20 mouse cellular contexts compared by ENCODE assay signal in the genomic region with DNA sequence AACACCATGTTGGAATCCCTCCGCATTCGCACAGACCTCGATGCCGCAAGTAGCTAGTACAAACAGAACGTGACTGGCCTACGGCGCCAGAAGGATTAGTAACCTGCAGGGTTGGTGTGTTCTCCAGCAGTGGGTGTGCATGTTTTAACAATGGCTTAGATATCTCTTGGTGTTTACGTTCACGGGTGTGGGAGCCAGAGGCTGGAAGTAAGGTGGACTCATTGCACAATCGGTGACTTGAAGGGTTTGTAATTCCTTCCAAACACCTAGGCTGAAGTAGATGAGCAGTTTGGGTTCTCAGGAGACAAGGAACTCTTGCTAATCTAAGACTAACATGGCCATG. TPM values are rescaled to one million over a fixed set of nuclear protein-coding genes. Genes with fewer than 3 reads are reported as not detected.
DNase-seq lines count a peak whose midpoint lies in the region; ATAC-seq and TF ChIP-seq lines count a peak whose summit lies in the region.
"Had no signal": no experiment of that assay in that cellular context is flagged by ENCODE, and none has a peak within 500 bp of the region (broad histone marks: within the 10 kb centered on the region; RNA-seq: fewer than 3 reads in every experiment).

No protein-coding gene starts in this region.

- H3K9ac ChIP-seq in hindbrain, embryonic 16.5 days (ENCODE audit: low read depth, low read length) = no peak overlapping the region
- H3K9ac ChIP-seq in hindbrain, embryonic 11.5 days (ENCODE audit: low read depth, low read length) = no peak overlapping the region
- no peak overlapping the region; the same call in 1 of the 2 replicates for H3K9ac ChIP-seq in midbrain, embryonic 11.5 days (ENCODE audit: low read length)
- H3K9ac ChIP-seq in midbrain, embryonic 14.5 days (replicated peaks; ENCODE audit: low read length) = no peak overlapping the region
- no peak overlapping the region for H3K9ac ChIP-seq in stomach, embryonic 14.5 days (replicated peaks; ENCODE audit: low read depth, low read length)
- H3K9ac ChIP-seq: embryonic facial prominence, embryonic 15.5 days; forebrain, embryonic 15.5 days; heart, embryonic 15.5 days; liver, embryonic 15.5 days had no signal

- no peaks in the 10 kb centered on the region for H3K9me3 ChIP-seq in hindbrain, embryonic 16.5 days (ENCODE audit: control insufficient read depth, low read length)
- H3K9me3 ChIP-seq in hindbrain, embryonic 11.5 days (ENCODE audit: control insufficient read depth, low read length) = no peaks in the 10 kb centered on the region
- H3K9me3 ChIP-seq in midbrain, embryonic 11.5 days (ENCODE audit: control insufficient read depth, low read length) = no peaks in the 10 kb centered on the region
- no peaks in the 10 kb centered on the region for H3K9me3 ChIP-seq in midbrain, embryonic 14.5 days (ENCODE audit: control insufficient read depth, low read length)
- H3K9me3 ChIP-seq in stomach, embryonic 14.5 days (ENCODE audit: control insufficient read depth, low read depth, low read length) = no peaks in the 10 kb centered on the region
- H3K9me3 ChIP-seq: embryonic facial prominence, embryonic 15.5 days; forebrain, embryonic 15.5 days; heart, embryonic 15.5 days; hindbrain, embryonic 10.5 days; liver, embryonic 15.5 days; megakaryocyte, embryonic 14.5 days had no signal

- TF ChIP-seq CTCF in layer of hippocampus, adult 2 months (conservative IDR thresholded peaks at IDR 0.05) = no peak

- H3K27ac ChIP-seq in hindbrain, embryonic 16.5 days (ENCODE audit: low read depth, low read length) = no peak overlapping the region
- H3K27ac ChIP-seq in hindbrain, embryonic 11.5 days (ENCODE audit: low read depth, low read length) = no peak overlapping the region
- no peak overlapping the region for H3K27ac ChIP-seq in midbrain, embryonic 11.5 days (ENCODE audit: low read depth, low read length)
- no peak overlapping the region for H3K27ac ChIP-seq in midbrain, embryonic 14.5 days (replicated peaks; ENCODE audit: low read depth, low read length)
- no peak overlapping the region for H3K27ac ChIP-seq in stomach, embryonic 14.5 days (ENCODE audit: low read length)
- no peak overlapping the region for H3K27ac ChIP-seq in layer of hippocampus, adult 2 months
- H3K27ac ChIP-seq: embryonic facial prominence, embryonic 15.5 days; forebrain, embryonic 15.5 days; heart, adult 2 months; heart, embryonic 15.5 days; hindbrain, embryonic 10.5 days; liver, embryonic 15.5 days had no signal

- 90% methylated on average over 10 of the region's 10 CpGs for WGBS in hindbrain, embryonic 16.5 days
- WGBS in hindbrain, embryonic 11.5 days = 89% methylated on average over 10 of the region's 10 CpGs
- WGBS in midbrain, embryonic 11.5 days = 78% methylated on average over 10 of the region's 10 CpGs
- WGBS in midbrain, embryonic 14.5 days = 84% methylated on average over 10 of the region's 10 CpGs
- WGBS in stomach, embryonic 14.5 days = 66% methylated on average over 10 of the region's 10 CpGs

- no peak overlapping the region for H3K4me3 ChIP-seq in hindbrain, embryonic 16.5 days (ENCODE audit: low read length)
- H3K4me3 ChIP-seq in hindbrain, embryonic 11.5 days (ENCODE audit: low read depth, low read length) = no peak overlapping the region
- H3K4me3 ChIP-seq in midbrain, embryonic 11.5 days (ENCODE audit: low read depth, low read length) = no peak overlapping the region
- H3K4me3 ChIP-seq in midbrain, embryonic 14.5 days (replicated peaks; ENCODE audit: low read depth, low read length) = no peak overlapping the region
- H3K4me3 ChIP-seq in stomach, embryonic 14.5 days (ENCODE audit: low read depth, low read length) = no peak overlapping the region
- H3K4me3 ChIP-seq in layer of hippocampus, adult 2 months = no peak overlapping the region
- H3K4me3 ChIP-seq: embryonic facial prominence, embryonic 15.5 days; forebrain, embryonic 15.5 days; heart, adult 2 months; heart, embryonic 15.5 days; hindbrain, embryonic 10.5 days; liver, embryonic 15.5 days; megakaryocyte, embryonic 14.5 days; myocyte had no signal

- no peaks in the 10 kb centered on the region for H3K27me3 ChIP-seq in hindbrain, embryonic 16.5 days (replicated peaks; ENCODE audit: control insufficient read depth, insufficient read depth, low read length)
- no peaks in the 10 kb centered on the region for H3K27me3 ChIP-seq in hindbrain, embryonic 11.5 days (ENCODE audit: control insufficient read depth, insufficient read depth, low read length)
- no peaks in the 10 kb centered on the region for H3K27me3 ChIP-seq in midbrain, embryonic 11.5 days (ENCODE audit: control insufficient read depth, insufficient read depth, low read length)
- H3K27me3 ChIP-seq in midbrain, embryonic 14.5 days (ENCODE audit: control insufficient read depth, insufficient read depth, low read length) = no peaks in the 10 kb centered on the region
- no peaks in the 10 kb centered on the region for H3K27me3 ChIP-seq in stomach, embryonic 14.5 days (ENCODE audit: control insufficient read depth, insufficient read depth, low read length)
- H3K27me3 ChIP-seq: embryonic facial prominence, embryonic 15.5 days; forebrain, embryonic 15.5 days; heart, embryonic 15.5 days; liver, embryonic 15.5 days; megakaryocyte, embryonic 14.5 days had no signal

- no peak for DNase-seq in hindbrain, embryonic 11.5 days (ENCODE audit: low spot score)
- DNase-seq in midbrain, embryonic 11.5 days (ENCODE audit: low spot score, missing footprints) = no peak
- DNase-seq in midbrain, embryonic 14.5 days = no peak
- peak; percentile 100 for DNase-seq in fat pad, adult 2 months (ENCODE audit: extremely low read depth, low read depth, low spot score)
- no peak for DNase-seq in layer of hippocampus, adult 2 months (ENCODE audit: low spot score in 2 of 2)
- DNase-seq: cerebellum, adult 9-10 months; heart, adult 2 months; kidney, adult 2 months; kidney, postnatal 25 days; layer of hippocampus, adult 9-11 months; right cerebral cortex, adult 18-20 months had no signal

- peaks cover 28% of the 10 kb centered on the region for H3K36me3 ChIP-seq in hindbrain, embryonic 16.5 days (ENCODE audit: control insufficient read depth, insufficient read depth, low read length)
- H3K36me3 ChIP-seq in hindbrain, embryonic 11.5 days (ENCODE audit: control insufficient read depth, insufficient read depth, low read length) = peaks cover 9% of the 10 kb centered on the region
- H3K36me3 ChIP-seq in midbrain, embryonic 11.5 days (ENCODE audit: control insufficient read depth, insufficient read depth, low read length) = peaks cover 24% of the 10 kb centered on the region
- peaks cover 71% of the 10 kb centered on the region for H3K36me3 ChIP-seq in midbrain, embryonic 14.5 days (ENCODE audit: control insufficient read depth, insufficient read depth, low read length)
- H3K36me3 ChIP-seq in stomach, embryonic 14.5 days (ENCODE audit: control insufficient read depth, insufficient read depth, low read length) = peaks cover 26% of the 10 kb centered on the region

- ATAC-seq in hindbrain, embryonic 16.5 days = peak; percentile 9; the same call in 1 of the 2 replicates
- no peak; the same call in 1 of the 2 replicates for ATAC-seq in hindbrain, embryonic 11.5 days (ENCODE audit: low FRiP score)
- ATAC-seq in midbrain, embryonic 11.5 days (ENCODE audit: low FRiP score) = peak; percentile 18; the same call in 1 of the 2 replicates
- ATAC-seq in midbrain, embryonic 14.5 days (ENCODE audit: low FRiP score, low TSS enrichment) = no peak
- ATAC-seq in stomach, embryonic 14.5 days (ENCODE audit: insufficient number of reproducible peaks, insufficient read depth, low FRiP score, low read depth) = peak; percentile 79
- ATAC-seq: forebrain, embryonic 15.5 days had no signal

- no peak overlapping the region for H3K4me2 ChIP-seq in hindbrain, embryonic 16.5 days (ENCODE audit: low read length)
- no peak overlapping the region for H3K4me2 ChIP-seq in hindbrain, embryonic 11.5 days (replicated peaks; ENCODE audit: low read depth, low read length)
- no peak overlapping the region for H3K4me2 ChIP-seq in midbrain, embryonic 11.5 days
- no peak overlapping the region for H3K4me2 ChIP-seq in midbrain, embryonic 14.5 days (ENCODE audit: low read length)
- no peak overlapping the region for H3K4me2 ChIP-seq in stomach, embryonic 14.5 days (replicated peaks; ENCODE audit: low read depth, low read length)
- H3K4me2 ChIP-seq: embryonic facial prominence, embryonic 15.5 days; forebrain, embryonic 15.5 days; heart, embryonic 15.5 days; liver, embryonic 15.5 days had no signal

- no peaks in the 10 kb centered on the region for H3K4me1 ChIP-seq in hindbrain, embryonic 16.5 days (ENCODE audit: control insufficient read depth, insufficient read depth, low read depth, low read length)
- no peaks in the 10 kb centered on the region for H3K4me1 ChIP-seq in hindbrain, embryonic 11.5 days (replicated peaks; ENCODE audit: control insufficient read depth, insufficient read depth, low read length)
- no peaks in the 10 kb centered on the region for H3K4me1 ChIP-seq in midbrain, embryonic 11.5 days (ENCODE audit: control insufficient read depth, insufficient read depth, low read length)
- no peaks in the 10 kb centered on the region for H3K4me1 ChIP-seq in midbrain, embryonic 14.5 days (ENCODE audit: control insufficient read depth, insufficient read depth, low read length)
- H3K4me1 ChIP-seq in stomach, embryonic 14.5 days (ENCODE audit: control insufficient read depth, insufficient read depth, low read length) = no peaks in the 10 kb centered on the region
- H3K4me1 ChIP-seq: embryonic facial prominence, embryonic 15.5 days; forebrain, embryonic 15.5 days; heart, embryonic 15.5 days; hindbrain, embryonic 10.5 days had no signal

RNA-seq across cellular contexts. Expression of a gene that starts 20.1 kb away (rescaled TPM):
- polyA plus RNA-seq in hindbrain, embryonic 16.5 days (2015; fragmentation: Nextera tagmentation; extraction: Ambion mirVana) = 567 and 577 TPM in 2 replicates
- polyA plus RNA-seq in hindbrain, embryonic 11.5 days (2014; fragmentation: Nextera tagmentation; extraction: Ambion mirVana) = 493 and 527 TPM in 2 replicates
- polyA plus RNA-seq in midbrain, embryonic 11.5 days (2014; fragmentation: Nextera tagmentation; extraction: Ambion mirVana) = 516 and 569 TPM in 2 replicates
- polyA plus RNA-seq in midbrain, embryonic 14.5 days (2014; fragmentation: Nextera tagmentation; extraction: Ambion mirVana) = 432 and 511 TPM in 2 replicates
- polyA plus RNA-seq in stomach, embryonic 14.5 days (2014; fragmentation: Nextera tagmentation; extraction: Ambion mirVana) = 178 and 217 TPM in 2 replicates
- total RNA-seq in layer of hippocampus, adult 2 months (2021) = 100 to 1,000 TPM; 192 to 193 TPM

RNA-seq across cellular contexts. Expression of a gene that starts 45.4 kb away (rescaled TPM):
- polyA plus RNA-seq in hindbrain, embryonic 16.5 days (2015; fragmentation: Nextera tagmentation; extraction: Ambion mirVana) = 6.7 and 7.5 TPM in 2 replicates
- polyA plus RNA-seq in hindbrain, embryonic 11.5 days (2014; fragmentation: Nextera tagmentation; extraction: Ambion mirVana) = 1.0 and 2.1 TPM in 2 replicates
- 1.9 and 2.4 TPM in 2 replicates for polyA plus RNA-seq in midbrain, embryonic 11.5 days (2014; fragmentation: Nextera tagmentation; extraction: Ambion mirVana)
- 3.8 and 4.4 TPM in 2 replicates for polyA plus RNA-seq in midbrain, embryonic 14.5 days (2014; fragmentation: Nextera tagmentation; extraction: Ambion mirVana)
- 1.0 TPM in 2 replicates for polyA plus RNA-seq in stomach, embryonic 14.5 days (2014; fragmentation: Nextera tagmentation; extraction: Ambion mirVana)
- 10 to 100 TPM; 13.1 to 14.0 TPM for total RNA-seq in layer of hippocampus, adult 2 months (2021)

Comparison
In these comparisons a context has a peak if more than half of its experiments do, and no peak if none do; other contexts are left out.
1. ATAC-seq: peak in hindbrain, embryonic 16.5 days (single experiment), midbrain, embryonic 11.5 days (single experiment) and stomach, embryonic 14.5 days (single experiment); none in hindbrain, embryonic 11.5 days (single experiment) and midbrain, embryonic 14.5 days (single experiment).